Mouse (Mus musculus) brown adipose tissue, adult 24 weeks (tissue): ENCODE data around the gene Bpifa6. TPM values are rescaled to one million over a fixed set of nuclear protein-coding genes. Genes with fewer than 3 reads are reported as not detected.
"Not testable (repeated sequence)": the region's sequence is repeated elsewhere in the genome, so short reads cannot be mapped to it uniquely, and the experiment has no call there.

ENCODE experiments used
- H3K27ac ChIP-seq: fragments of 200-500 bp; replicated peaks from 2 replicates; pipeline ENCODE4 v1.5.1; 2012; ENCODE audit warnings: low read depth, mild to moderate bottlenecking, low read length
- H3K4me1 ChIP-seq: fragments of 200-500 bp; 2 replicates; pipeline ENCODE4 v1.6.1; 2012; ENCODE audit warnings: low read length, mixed read lengths; ENCODE audit not compliant: control insufficient read depth, insufficient read depth, insufficient read length
- H3K4me3 ChIP-seq: fragments of 200-500 bp; 2 replicates; pipeline ENCODE4 v1.5.1; 2012; ENCODE audit warnings: low read depth, mild to moderate bottlenecking, low read length, moderate library complexity; ENCODE audit not compliant: insufficient read depth
- polyA plus RNA-seq: library from polyadenylated mRNA; stranded (reverse); fragments of >200 nt; gene quantifications from 2 replicates; pipeline ENCODE4 v1.2.4, GENCODE M21; 2012; ENCODE audit not compliant: missing spikeins, insufficient read depth, insufficient read length

Bpifa6 gene
- polyA plus RNA-seq, 1 experiment = not detected

GRCm38 (mm10) chr2:154004456-154004855 is 29.7 kb downstream of the Bpifa6 start:
- Histone ChIP-seq H3K27ac (no peak overlapping the region), H3K4me1 (no peaks in the 10 kb centered on the region), H3K4me3 (no peak overlapping the region)

GRCm38 (mm10) chr2:154005094-154005493 is 30.3 kb downstream of the Bpifa6 start:
- Histone ChIP-seq H3K27ac (no peak overlapping the region), H3K4me3 (no peak overlapping the region), H3K4me1 (no peaks in the 10 kb centered on the region)

GRCm38 (mm10) chr2:154005734-154006133 is 31.0 kb downstream of the Bpifa6 start:
- no peak overlapping the region for H3K4me3 ChIP-seq
- no peak overlapping the region for H3K27ac ChIP-seq
- H3K4me1 ChIP-seq = no peaks in the 10 kb centered on the region

DNA sequence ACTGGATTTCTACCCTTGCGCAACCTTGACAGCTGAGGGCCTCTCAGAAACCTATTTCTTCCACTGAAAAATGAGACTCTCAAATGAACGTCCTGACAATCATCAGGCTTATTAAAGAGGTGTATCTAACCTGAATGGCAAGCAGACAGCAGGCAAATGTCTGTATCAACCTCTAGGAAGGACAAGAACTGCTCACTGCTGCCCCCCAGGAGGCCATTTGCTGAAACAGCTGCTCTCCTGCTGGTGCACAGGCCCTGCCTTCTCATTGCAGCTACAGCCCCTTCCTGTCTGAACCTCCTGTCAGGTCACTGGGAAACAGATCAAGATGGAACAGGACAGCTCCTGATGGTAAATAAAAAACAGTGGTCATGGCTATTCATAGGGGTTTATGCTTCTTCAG is 31.6 kb downstream of the Bpifa6 start:
- Histone ChIP-seq H3K4me1 (no peaks in the 10 kb centered on the region), H3K4me3 (no peak overlapping the region), H3K27ac (no peak overlapping the region)

DNA sequence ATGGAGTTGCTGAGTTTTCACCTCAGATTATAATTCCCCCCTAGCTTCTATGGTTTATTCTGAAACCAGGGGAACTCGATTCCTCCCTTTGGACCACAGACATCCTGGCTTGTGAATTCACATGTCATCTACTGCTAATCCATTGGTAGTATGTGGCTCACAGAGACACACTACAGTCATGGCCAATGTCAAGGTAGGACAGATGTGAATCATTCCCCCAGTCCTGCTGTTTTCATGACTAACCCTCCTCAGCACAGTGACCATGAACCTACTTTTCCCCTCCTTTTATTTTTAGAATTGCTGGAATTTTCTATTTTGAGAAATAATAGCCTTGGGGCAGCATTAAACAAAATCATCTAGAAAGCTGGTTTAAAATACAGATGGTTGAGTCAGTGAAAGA is 32.6 kb downstream of the Bpifa6 start:
- Histone ChIP-seq H3K4me3 (no peak overlapping the region), H3K4me1 (no peaks in the 10 kb centered on the region), H3K27ac (no peak overlapping the region)

GRCm38 (mm10) chr2:154007965-154008364 is 33.2 kb downstream of the Bpifa6 start, which contains the start of gene Bpifa2:
Gene Bpifa2, plus strand, starts transcription at chr2:154008265.
- no peak within 1 kb of the TSS for H3K4me3 ChIP-seq
- no peaks in the 10 kb centered on the region for H3K4me1 ChIP-seq
- H3K27ac ChIP-seq = no peak within 1 kb of the TSS

DNA sequence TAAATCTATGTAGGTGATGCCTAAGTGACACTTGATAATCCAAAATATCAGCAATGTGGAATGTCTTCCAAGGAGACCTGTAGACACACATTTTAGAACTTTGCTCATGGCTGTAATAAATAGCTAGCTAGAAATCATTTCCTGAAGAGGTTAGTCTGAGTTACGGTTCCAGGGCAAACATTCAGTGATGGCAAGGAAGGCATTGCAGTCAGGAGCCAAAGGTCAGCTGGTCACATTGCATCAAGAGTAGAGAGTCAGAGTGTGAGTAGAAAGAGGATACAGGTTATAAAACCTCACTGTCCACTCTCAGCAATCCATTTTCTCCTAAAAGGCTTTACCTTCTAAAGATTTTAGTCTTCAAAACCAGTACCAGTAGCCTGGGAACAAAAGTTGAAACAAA is 43.2 kb downstream of the Bpifa6 start:
- no peaks in the 10 kb centered on the region for H3K4me1 ChIP-seq
- H3K27ac ChIP-seq = no peak overlapping the region
- no peak overlapping the region for H3K4me3 ChIP-seq

- not testable (repeated sequence) for H3K4me1 ChIP-seq, H3K27ac ChIP-seq, H3K4me3 ChIP-seq
Observed at GRCm38 (mm10) chr2:154024676-154025075, 49.9 kb downstream of the Bpifa6 start.

GRCm38 (mm10) chr2:154038932-154039331 is 64.2 kb downstream of the Bpifa6 start:
- Histone ChIP-seq H3K4me3 (no peak overlapping the region), H3K27ac (no peak overlapping the region)

DNA sequence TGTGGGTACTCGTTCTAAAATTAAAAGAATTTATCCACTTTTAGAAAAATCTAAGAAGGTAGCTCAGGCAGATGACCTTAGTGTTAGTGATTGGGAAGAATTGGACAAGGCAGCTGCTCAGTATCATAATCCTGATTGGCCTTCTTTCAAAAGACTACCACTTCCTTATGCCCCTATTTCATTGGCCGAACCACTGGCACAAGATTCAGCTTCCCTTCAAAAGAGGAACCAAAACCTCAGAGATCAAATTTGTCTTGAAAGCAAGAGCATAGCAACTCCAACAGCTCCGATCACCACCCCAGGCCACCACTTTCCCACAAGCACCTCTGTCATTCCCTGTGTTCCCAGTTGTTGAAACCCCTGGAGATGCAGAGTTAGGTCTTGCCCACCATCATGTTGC is 70.0 kb downstream of the Bpifa6 start:
- no peak overlapping the region for H3K4me3 ChIP-seq
- H3K27ac ChIP-seq = no peak overlapping the region
- H3K4me1 ChIP-seq = no peaks in the 10 kb centered on the region

More at GRCm38 (mm10) chr2:154038932-154039331, 64.2 kb downstream of the Bpifa6 start:
- H3K4me1 ChIP-seq = no peaks in the 10 kb centered on the region

Other genes with a start within 250 kb of the Bpifa6 start
- 38.9 and 42.6 TPM in 2 replicates for gene Mapre1, start 233.7 kb upstream of the Bpifa6 start, polyA plus RNA-seq
- gene Efcab8, start 195.0 kb upstream of the Bpifa6 start, polyA plus RNA-seq = 0.63 and 1.5 TPM in 2 replicates
- gene Sun5, start 103.9 kb upstream of the Bpifa6 start, polyA plus RNA-seq = not detected in 2 replicates
- not detected in 2 replicates for gene Bpifb2, start 99.9 kb upstream of the Bpifa6 start, polyA plus RNA-seq
- not detected in 2 replicates for gene Bpifb6, start 74.6 kb upstream of the Bpifa6 start, polyA plus RNA-seq
- not detected in 2 replicates for gene Bpifb3, start 56.7 kb upstream of the Bpifa6 start, polyA plus RNA-seq
- not detected in 2 replicates for gene Bpifb4, start 36.7 kb upstream of the Bpifa6 start, polyA plus RNA-seq
- not detected in 2 replicates for gene Bpifa2, start 33.3 kb downstream of the Bpifa6 start, polyA plus RNA-seq
- gene Bpifa3, start 155.4 kb downstream of the Bpifa6 start, polyA plus RNA-seq = not detected in 2 replicates
- gene Bpifa1, start 167.9 kb downstream of the Bpifa6 start, polyA plus RNA-seq = not detected in 2 replicates
- not detected in 2 replicates for gene Bpifa5, start 187.7 kb downstream of the Bpifa6 start, polyA plus RNA-seq
- not detected in 2 replicates for gene Bpifb1, start 215.9 kb downstream of the Bpifa6 start, polyA plus RNA-seq
- gene Bpifb5, start 248.8 kb downstream of the Bpifa6 start, polyA plus RNA-seq = not detected in 2 replicates